Mouse (Mus musculus) myocyte (in vitro differentiated cells): ENCODE data around the gene Rxfp3.

Source experiments
- CEBPB ChIP-seq: IDR thresholded peaks from 2 replicates; pipeline ENCODE4 v1.6.1; 2011; ENCODE audit warnings: mild to moderate bottlenecking, moderate library complexity; ENCODE audit not compliant: poor library complexity, insufficient read depth, severe bottlenecking
- MAX ChIP-seq: IDR thresholded peaks from one replicate; pipeline ENCODE4 v1.6.1; 2011; ENCODE audit warnings: low read depth, mild to moderate bottlenecking, control low read depth
- MYOD1 ChIP-seq, 3 experiments: IDR thresholded peaks; one replicate each; pipeline ENCODE4 v1.6.1; 2011; ENCODE audit warnings: control low read depth in 2 of 3, low read depth in 2 of 3, mild to moderate bottlenecking in 2 of 3, moderate library complexity in 1 of 3; ENCODE audit not compliant: insufficient read length in 2 of 3, control insufficient read depth in 1 of 3
- MYOG ChIP-seq, 3 experiments: IDR thresholded peaks; one replicate each; pipeline ENCODE4 v1.6.1; 2011; ENCODE audit warnings: control low read depth in 2 of 3, low read depth in 2 of 3, mild to moderate bottlenecking in 2 of 3; ENCODE audit not compliant: insufficient read length in 2 of 3, control insufficient read depth in 1 of 3, insufficient read depth in 1 of 3
- POLR2A ChIP-seq: IDR thresholded peaks from one replicate; pipeline ENCODE4 v1.6.1; 2011; ENCODE audit warnings: low read depth, mild to moderate bottlenecking, control low read depth, moderate library complexity; ENCODE audit not compliant: insufficient read length
- POLR2AphosphoS2 ChIP-seq: IDR thresholded peaks from one replicate; pipeline ENCODE4 v1.6.1; 2011; ENCODE audit warnings: low read depth, control low read depth; ENCODE audit not compliant: insufficient read length
- REST ChIP-seq: IDR thresholded peaks from one replicate; pipeline ENCODE4 v1.6.1; 2011; ENCODE audit warnings: mild to moderate bottlenecking, control low read depth, moderate library complexity; ENCODE audit not compliant: insufficient read depth, insufficient read length
- SRF ChIP-seq: IDR thresholded peaks from one replicate; pipeline ENCODE4 v1.6.1; 2011; ENCODE audit warnings: low read depth; ENCODE audit not compliant: control insufficient read depth, insufficient read length
- TCF12 ChIP-seq: IDR thresholded peaks from one replicate; pipeline ENCODE4 v1.6.1; 2011; ENCODE audit warnings: mild to moderate bottlenecking, control low read depth; ENCODE audit not compliant: poor library complexity, insufficient read depth, severe bottlenecking
- TCF3 ChIP-seq: IDR thresholded peaks from one replicate; pipeline ENCODE4 v1.6.1; 2011; ENCODE audit warnings: low read depth, control low read depth; ENCODE audit not compliant: insufficient read length
- USF1 ChIP-seq: IDR thresholded peaks from one replicate; pipeline ENCODE4 v1.6.1; 2011; ENCODE audit warnings: low read depth, mild to moderate bottlenecking, control low read depth, moderate library complexity

DNA sequence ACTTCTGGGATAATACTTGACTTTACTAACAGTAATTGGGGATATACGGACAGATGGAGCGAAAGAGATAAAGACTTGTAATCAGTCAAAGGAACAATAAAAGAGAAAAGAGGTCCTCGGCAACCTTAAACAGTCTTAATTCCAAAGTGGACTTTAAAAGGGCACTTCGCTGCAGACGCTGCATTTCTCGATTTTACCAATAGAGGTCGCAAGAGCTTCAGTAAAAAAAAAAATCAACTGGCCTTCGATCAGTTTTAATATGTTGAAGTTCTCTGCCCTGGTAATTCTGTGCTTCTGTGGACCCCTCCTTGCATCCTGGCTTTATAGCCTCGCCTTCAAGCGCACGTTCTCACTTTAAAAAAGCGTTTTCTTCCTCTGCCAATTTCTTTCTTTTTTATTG lies 685 bp upstream of the Rxfp3 start:
- TF ChIP-seq POLR2A (no peak), CEBPB (no peak), USF1 (no peak), POLR2AphosphoS2 (no peak), MAX (no peak), MYOG (IDR thresholded peaks at IDR 0.05; ENCODE audit: control insufficient read depth in 1 of 3, insufficient read depth in 1 of 3, insufficient read length in 2 of 3, low read depth in 2 of 3) (no peak), TCF3 (no peak), REST (no peak), MYOD1 (IDR thresholded peaks at IDR 0.05; ENCODE audit: control insufficient read depth in 1 of 3, insufficient read length in 2 of 3, low read depth in 2 of 3) (no peak), TCF12 (no peak), SRF (no peak)
